Mouse (Mus musculus) duodenum, adult 2 months (tissue): ENCODE measurements around the gene Rngtt. TPM values are rescaled to one million over a fixed set of nuclear protein-coding genes. Genes with fewer than 3 reads are reported as not detected.

Experiments used
- polyA plus RNA-seq: library from polyadenylated mRNA; depleted of rRNA; stranded (reverse); fragments of >200 nt; gene quantifications from 2 replicates; pipeline ENCODE4 v1.2.3, GENCODE M21; 2012; ENCODE audit warnings: low replicate concordance; rRNA removed

Rngtt gene
- polyA plus RNA-seq: 0.78 and 1.0 TPM in 2 replicates

DNA sequence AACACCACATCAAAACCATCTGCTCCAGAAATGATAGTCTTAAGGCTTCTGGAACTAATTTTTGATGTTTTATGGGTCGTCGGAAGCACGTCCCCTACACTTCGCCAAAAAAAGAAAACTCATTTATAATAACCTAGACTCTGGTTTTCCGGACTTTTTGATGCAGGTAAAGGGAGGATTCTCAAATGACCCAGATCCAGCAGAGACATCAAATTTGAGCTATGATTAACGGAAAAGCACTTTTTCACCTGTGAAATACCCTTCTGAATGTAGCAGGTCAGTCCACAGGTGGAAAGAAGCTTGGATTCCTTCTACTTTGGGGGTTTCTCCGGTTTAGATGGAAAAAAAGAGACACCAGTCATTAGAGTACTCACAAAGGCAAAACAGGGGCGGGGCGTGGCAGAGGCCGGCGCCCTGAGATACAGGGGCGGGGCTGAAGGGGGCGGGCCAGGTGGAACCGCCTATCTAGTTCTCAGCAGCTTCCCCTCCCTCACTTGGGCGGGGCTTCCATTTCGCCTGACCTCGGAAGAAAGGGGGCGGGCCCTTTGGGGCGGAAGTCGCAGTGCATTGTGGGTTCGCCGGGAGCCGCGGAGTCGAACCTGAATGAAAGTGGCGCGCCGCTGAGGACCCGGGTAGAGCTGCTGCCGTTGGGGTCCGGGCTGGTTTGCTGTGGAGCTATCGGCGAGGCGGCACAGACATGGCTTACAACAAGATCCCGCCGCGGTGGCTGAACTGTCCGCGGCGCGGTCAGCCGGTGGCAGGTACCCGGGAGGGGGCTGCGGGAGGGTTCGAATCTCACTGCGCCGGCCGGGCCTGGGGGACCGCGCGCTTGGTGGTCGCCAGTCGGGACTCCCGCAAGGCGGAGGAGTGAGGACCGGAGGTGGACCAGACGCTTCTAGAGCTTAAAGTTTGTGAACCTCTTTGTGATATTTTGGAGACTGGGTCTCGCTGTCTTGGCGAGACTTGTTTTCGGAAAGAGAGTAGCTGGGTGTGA lies at the start of gene Rngtt:
Rngtt (plus strand) TSS at position 548 of the 994 bp plus-strand sequence.

DNA sequence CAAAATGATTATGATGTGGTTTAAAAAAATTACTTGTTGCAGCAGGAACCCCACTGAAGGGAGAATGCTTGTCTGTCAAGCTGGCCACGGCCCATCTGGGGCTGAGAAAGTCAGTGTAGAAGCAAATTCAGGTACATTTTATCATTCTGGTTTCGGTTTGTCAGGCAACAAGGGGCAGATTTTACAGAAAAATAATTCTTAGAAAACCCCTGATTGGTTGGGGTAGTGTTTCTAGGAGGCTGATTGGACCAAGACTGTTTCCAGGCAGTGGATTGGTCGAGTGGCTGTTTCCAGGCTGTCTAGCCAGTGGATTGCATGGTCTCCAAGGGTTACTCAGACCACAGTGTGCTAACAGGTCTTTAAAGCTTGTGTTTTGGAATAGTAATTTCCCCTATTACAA lies 20.1 kb upstream of the Rngtt start, which contains the start of gene Pnrc1:
Pnrc1 (minus strand) TSS at position 162 of the 400 bp plus-strand sequence.

Other genes starting within 250 kb of the Rngtt start
- 0.53 and 0.95 TPM in 2 replicates for gene Gabrr2, start 247.3 kb upstream of the Rngtt start, polyA plus RNA-seq
- gene Gabrr1, start 177.8 kb upstream of the Rngtt start, polyA plus RNA-seq: not detected in 2 replicates
- gene Pm20d2, start 120.6 kb upstream of the Rngtt start, polyA plus RNA-seq: 5.9 and 7.7 TPM in 2 replicates
- not detected in 2 replicates for gene Srsf12, start 101.3 kb upstream of the Rngtt start, polyA plus RNA-seq
- gene Pnrc1, start 20.1 kb upstream of the Rngtt start, polyA plus RNA-seq: 91.7 and 553 TPM in 2 replicates